Mouse (Mus musculus): ENCODE measurements around the gene Scaf8. TPM values are rescaled to one million over a fixed set of nuclear protein-coding genes. Genes with fewer than 3 reads are reported as not detected.
"Not testable (repeated sequence)": the region's sequence is repeated elsewhere in the genome, so short reads cannot be mapped to it uniquely, and the experiment has no call there.

The Scaf8 gene
- 10 to 100 TPM; 23.4 to 25.5 TPM for polyA plus RNA-seq (2017; shearing (Covaris generic))

- peak; percentile 75 for ATAC-seq
These were observed at the start of gene Scaf8 for GRCm38 (mm10) chr17:3114720-3115379. Gene Scaf8 (plus strand): TSS chr17:3114972.

GRCm38 (mm10) chr17:3075166-3075872 lies 39.5 kb upstream of the Scaf8 start:
- no peak for ATAC-seq

GRCm38 (mm10) chr17:3075873-3076245 lies 38.9 kb upstream of the Scaf8 start:
- ATAC-seq = no peak

- ATAC-seq = not testable (repeated sequence)
These were observed 36.8 kb upstream of the Scaf8 start for GRCm38 (mm10) chr17:3077936-3078335.

GRCm38 (mm10) chr17:3080587-3081349 lies 34.0 kb upstream of the Scaf8 start:
- peak; percentile 27 for ATAC-seq

- ATAC-seq = peak; percentile 8
These were observed 33.2 kb upstream of the Scaf8 start for GRCm38 (mm10) chr17:3081512-3082100.

GRCm38 (mm10) chr17:3082125-3082755 lies 32.5 kb upstream of the Scaf8 start:
- peak; percentile 0 for ATAC-seq

GRCm38 (mm10) chr17:3082756-3083749 lies 31.7 kb upstream of the Scaf8 start:
- ATAC-seq = peak; percentile 27

- peak; percentile 48 for ATAC-seq
These were observed 30.8 kb upstream of the Scaf8 start for GRCm38 (mm10) chr17:3083886-3084550.

GRCm38 (mm10) chr17:3084551-3084930 lies 30.2 kb upstream of the Scaf8 start:
- ATAC-seq = no peak

GRCm38 (mm10) chr17:3085152-3085551 lies 29.6 kb upstream of the Scaf8 start:
- no peak for ATAC-seq

- peak; percentile 99 for ATAC-seq
These were observed 22.1 kb upstream of the Scaf8 start for GRCm38 (mm10) chr17:3092682-3093081.

GRCm38 (mm10) chr17:3099273-3099672 lies 15.5 kb upstream of the Scaf8 start:
- not testable (repeated sequence) for ATAC-seq

- ATAC-seq = peak; percentile 98
These were observed 12.2 kb upstream of the Scaf8 start for GRCm38 (mm10) chr17:3102336-3103165.

GRCm38 (mm10) chr17:3104154-3104931 lies 10.4 kb upstream of the Scaf8 start:
- no peak for ATAC-seq

GRCm38 (mm10) chr17:3105022-3105421 lies 9.8 kb upstream of the Scaf8 start:
- peak; percentile 42 for ATAC-seq

- ATAC-seq = no peak
These were observed 925 bp upstream of the Scaf8 start for GRCm38 (mm10) chr17:3113737-3114357.

- peak; percentile 72 for ATAC-seq
These were observed 433 bp upstream of the Scaf8 start for GRCm38 (mm10) chr17:3114358-3114719.

All from CD4-positive, CD25-positive, alpha-beta regulatory T cell, adult 4 months (primary cell).